Mouse (Mus musculus) hindbrain, embryonic 15.5 days (tissue): ENCODE measurements at regions not wholly inside any gene's neighbourhood (a gene's known extent, or its start where the extent isn't known, plus 50 kb on each side); places are given as distances from the start of the nearest gene placed in this dataset.

Source experiments
- ATAC-seq: fragments of 200-750 bp; cut with Nextera tagmentation; 2 replicates; pipeline ENCODE4 v1.8.0; 2017; ENCODE audit warnings: low read depth, moderate number of reproducible peaks, moderate TSS enrichment; ENCODE audit not compliant: low FRiP score
- H3K27ac ChIP-seq: fragments of 300-500 bp; sonication (generic); replicated peaks from 2 replicates; pipeline ENCODE4 v1.5.1; 2015; ENCODE audit warnings: mild to moderate bottlenecking, inconsistent platforms
- H3K27me3 ChIP-seq: fragments of 300-500 bp; sonication (generic); 2 replicates; pipeline ENCODE4 v1.6.1; 2015; ENCODE audit warnings: control low read depth, inconsistent platforms
- H3K36me3 ChIP-seq: fragments of 300-500 bp; sonication (generic); 2 replicates; pipeline ENCODE4 v1.6.1; 2015; ENCODE audit warnings: control low read depth, inconsistent platforms
- H3K4me1 ChIP-seq: fragments of 300-500 bp; sonication (generic); replicated peaks from 2 replicates; pipeline ENCODE4 v1.6.1; 2015; ENCODE audit warnings: control low read depth, inconsistent platforms
- H3K4me2 ChIP-seq: fragments of 300-500 bp; sonication (generic); 2 replicates; pipeline ENCODE4 v1.6.1; 2015; ENCODE audit warnings: moderate library complexity, mild to moderate bottlenecking, inconsistent platforms
- H3K4me3 ChIP-seq: fragments of 300-500 bp; sonication (generic); 2 replicates; pipeline ENCODE4 v1.5.1; 2015; ENCODE audit warnings: mild to moderate bottlenecking, inconsistent platforms
- H3K9ac ChIP-seq: fragments of 300-500 bp; sonication (generic); 2 replicates; pipeline ENCODE4 v1.6.1; 2015; ENCODE audit warnings: inconsistent platforms
- H3K9me3 ChIP-seq: fragments of 300-500 bp; sonication (generic); 2 replicates; pipeline ENCODE4 v1.6.1; 2016; ENCODE audit warnings: control low read depth, inconsistent platforms
- WGBS: fragments of 180-500 bp; shearing (Covaris S2); methylation state at CpG from one replicate; pipeline ENCODE4 v1.1.7; 2015; 5-methylcytosine and 5-hydroxymethylcytosine counted together

GRCm38 (mm10) chr13:52445513-52445912, 85.6 kb downstream of the Diras2 start:
- Histone ChIP-seq H3K4me3 (no peak overlapping the region), H3K27ac (no peak overlapping the region), H3K4me2 (no peak overlapping the region), H3K36me3 (no peaks in the 10 kb centered on the region), H3K9ac (no peak overlapping the region), H3K27me3 (no peaks in the 10 kb centered on the region), H3K4me1 (no peaks in the 10 kb centered on the region), H3K9me3 (no peaks in the 10 kb centered on the region)
- ATAC-seq, result no peak
- WGBS, result 84% methylated on average over 10 of the region's 10 CpGs

DNA sequence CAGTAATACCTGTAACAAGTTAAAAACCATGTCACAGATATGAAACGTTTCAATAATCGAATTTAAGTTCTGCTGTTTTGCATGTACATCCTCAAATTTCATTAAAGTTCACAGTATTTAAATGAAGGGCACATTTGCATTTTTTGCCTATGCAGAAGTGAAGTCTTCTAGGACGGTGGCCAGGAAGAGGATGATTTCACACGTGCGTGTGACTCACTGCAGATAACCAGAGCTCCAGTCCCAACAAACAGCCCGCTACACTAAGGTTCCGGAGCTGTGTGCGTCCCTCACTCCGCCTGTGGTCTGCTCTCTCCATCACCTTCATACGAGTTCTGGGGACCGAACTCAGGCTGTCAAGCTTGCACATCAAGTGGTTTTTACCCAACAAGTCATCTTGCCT, 82.2 kb downstream of the Diras2 start:
- no peak for ATAC-seq
- no peaks in the 10 kb centered on the region; the same call in 1 of the 2 replicates for H3K4me1 ChIP-seq
- no peaks in the 10 kb centered on the region for H3K36me3 ChIP-seq
- no peaks in the 10 kb centered on the region for H3K27me3 ChIP-seq
- H3K27ac ChIP-seq, result no peak overlapping the region
- WGBS, result 81% methylated on average over 11 of the region's 11 CpGs
- H3K9me3 ChIP-seq, result no peaks in the 10 kb centered on the region
- H3K9ac ChIP-seq, result no peak overlapping the region
- no peak overlapping the region for H3K4me2 ChIP-seq
- no peak overlapping the region for H3K4me3 ChIP-seq

GRCm38 (mm10) chr13:52451486-52451885, 79.6 kb downstream of the Diras2 start:
- H3K36me3 ChIP-seq, result no peaks in the 10 kb centered on the region
- no peak overlapping the region for H3K9ac ChIP-seq
- no peak overlapping the region for H3K4me2 ChIP-seq
- no peak overlapping the region for H3K27ac ChIP-seq
- WGBS, result 34% methylated on average over 9 of the region's 9 CpGs
- no peaks in the 10 kb centered on the region for H3K9me3 ChIP-seq
- no peaks in the 10 kb centered on the region for H3K27me3 ChIP-seq
- ATAC-seq, result no peak
- no peak overlapping the region for H3K4me3 ChIP-seq
- H3K4me1 ChIP-seq, result no peaks in the 10 kb centered on the region; the same call in 1 of the 2 replicates

DNA sequence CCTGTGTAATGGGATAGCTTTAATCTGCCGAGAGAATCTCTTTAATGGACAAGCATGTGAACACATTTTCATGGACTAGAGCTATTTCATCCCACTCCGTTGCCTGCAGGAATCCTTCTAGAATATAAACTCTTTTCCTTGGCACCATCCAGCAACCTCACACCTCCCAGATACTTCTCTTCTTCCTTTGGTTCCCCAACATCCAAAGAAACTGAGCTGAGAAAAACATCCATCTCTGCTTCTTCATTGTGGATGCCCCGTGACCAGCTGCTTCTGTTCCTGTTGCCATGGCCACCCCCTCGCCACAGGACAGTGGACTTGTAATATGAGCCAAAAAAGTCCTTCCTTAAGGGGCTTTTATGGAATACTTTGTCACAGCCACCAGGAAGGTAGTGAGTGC, 78.8 kb downstream of the Diras2 start:
- WGBS, result 31% methylated on average over 4 of the region's 4 CpGs
- H3K9ac ChIP-seq, result no peak overlapping the region
- H3K4me2 ChIP-seq, result no peak overlapping the region
- H3K4me3 ChIP-seq, result no peak overlapping the region
- no peaks in the 10 kb centered on the region for H3K27me3 ChIP-seq
- no peaks in the 10 kb centered on the region for H3K36me3 ChIP-seq
- H3K4me1 ChIP-seq, result no peaks in the 10 kb centered on the region; the same call in 1 of the 2 replicates
- H3K9me3 ChIP-seq, result no peaks in the 10 kb centered on the region
- no peak for ATAC-seq
- H3K27ac ChIP-seq, result no peak overlapping the region
